Mouse (Mus musculus) liver, adult (tissue): ENCODE measurements around the gene Tnks2.

Source experiments
- GATA4 ChIP-seq: IDR thresholded peaks from 2 replicates; pipeline ENCODE4 v1.6.1; 2014; ENCODE audit warnings: mild to moderate bottlenecking, low read length; ENCODE audit not compliant: insufficient replicate concordance

Tnks2 gene

GRCm38 (mm10) chr19:36833788-36834531 is at the start of gene Tnks2:
TSS of gene Tnks2 (plus strand) at chr19:36834232.
- no peak; the same call in 1 of the 2 replicates for TF ChIP-seq GATA4

- no peak for TF ChIP-seq GATA4
Measured at GRCm38 (mm10) chr19:36789873-36790733, 43.9 kb upstream of the Tnks2 start.

DNA sequence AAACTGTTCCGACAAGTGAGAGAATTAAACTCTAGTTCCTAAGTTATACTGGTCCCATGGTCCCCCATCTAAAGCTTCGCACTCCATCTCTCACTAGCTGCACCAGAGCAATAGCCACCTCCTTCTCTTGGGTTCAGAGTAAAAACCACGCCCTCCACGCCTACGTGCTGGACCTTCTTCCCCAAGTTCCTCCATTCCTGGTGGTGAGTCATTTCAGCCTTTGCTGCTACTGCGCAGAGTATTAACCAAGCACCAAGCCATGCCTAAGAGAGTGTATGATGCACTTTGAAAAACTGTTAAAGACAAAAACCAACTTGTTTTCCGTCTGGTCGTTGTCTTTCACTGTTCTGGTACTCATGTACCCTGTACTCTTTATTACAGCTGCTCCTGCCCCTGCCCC is 41.4 kb upstream of the Tnks2 start:
- no peak for TF ChIP-seq GATA4

DNA sequence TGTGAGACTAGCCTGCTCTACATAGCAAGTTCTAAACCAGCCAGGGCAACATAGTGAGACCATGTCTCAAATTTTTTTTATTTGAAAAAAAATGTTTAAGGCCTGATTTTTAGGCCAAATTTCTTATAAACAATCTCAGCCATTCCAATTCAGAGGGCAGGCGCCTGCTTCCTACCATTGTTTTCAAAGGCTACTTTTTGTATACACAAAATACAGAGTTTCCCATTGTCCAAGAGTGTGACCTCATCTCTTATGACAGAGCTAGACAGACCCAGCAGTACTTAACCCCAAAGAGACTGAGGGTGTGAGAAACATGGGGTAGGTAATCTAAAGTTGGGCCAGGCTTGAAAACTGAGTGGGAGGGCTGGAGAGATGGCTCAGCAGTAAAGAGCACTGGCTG is 40.6 kb upstream of the Tnks2 start:
- no peak for TF ChIP-seq GATA4

DNA sequence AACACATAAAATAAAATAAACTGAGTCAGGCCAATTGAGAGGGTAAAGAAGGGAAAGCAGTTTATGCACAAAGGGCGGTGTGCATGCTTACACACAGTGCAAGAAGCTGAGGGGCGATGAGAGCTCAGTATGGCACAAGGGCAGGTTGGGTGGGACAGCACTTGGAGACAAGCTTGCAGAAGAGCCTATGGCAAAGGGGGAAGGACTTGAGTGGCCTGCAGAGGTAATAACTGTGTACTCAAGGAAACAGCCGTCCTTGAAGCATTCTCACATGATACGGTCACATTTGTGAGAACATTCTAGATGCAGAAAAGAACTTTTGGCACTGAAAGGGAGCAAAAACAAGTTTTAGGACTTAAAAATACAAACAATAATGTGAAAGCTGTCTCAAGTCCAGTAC is 40.0 kb upstream of the Tnks2 start:
- TF ChIP-seq GATA4, result no peak

GRCm38 (mm10) chr19:36795277-36795676 is 38.8 kb upstream of the Tnks2 start:
- no peak for TF ChIP-seq GATA4

DNA sequence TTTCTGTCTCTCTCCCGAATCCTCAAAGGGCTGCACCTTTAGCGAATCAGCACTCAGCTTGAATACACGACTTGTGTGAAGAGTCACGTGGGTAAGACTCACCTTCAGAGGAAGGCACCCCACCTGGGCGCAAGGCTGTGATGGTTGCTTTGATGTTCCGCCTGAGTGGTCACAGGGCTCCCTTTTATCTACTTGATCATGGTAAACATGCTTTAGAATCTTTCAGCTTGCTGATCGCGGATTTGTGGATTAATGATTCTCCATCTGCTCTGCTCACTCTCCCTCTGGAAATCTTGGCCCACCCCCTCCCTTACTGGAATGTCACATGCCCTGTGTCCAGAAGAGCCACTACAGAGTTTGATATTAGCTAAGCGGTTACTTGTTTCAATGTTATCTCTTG is 37.1 kb upstream of the Tnks2 start:
- 0 out of 2 replicates have a peak, but pooled peaks have one; percentile 23 for TF ChIP-seq GATA4

- no peak for TF ChIP-seq GATA4
Measured at GRCm38 (mm10) chr19:36800288-36800687, 33.7 kb upstream of the Tnks2 start.

- peak; percentile 52; the same call in 1 of the 2 replicates for TF ChIP-seq GATA4
Measured at GRCm38 (mm10) chr19:36801856-36802641, 32.0 kb upstream of the Tnks2 start.

- TF ChIP-seq GATA4, result no peak
Measured at GRCm38 (mm10) chr19:36803403-36803802, 30.6 kb upstream of the Tnks2 start.

- TF ChIP-seq GATA4, result no peak
Measured at GRCm38 (mm10) chr19:36806842-36807241, 27.2 kb upstream of the Tnks2 start.

DNA sequence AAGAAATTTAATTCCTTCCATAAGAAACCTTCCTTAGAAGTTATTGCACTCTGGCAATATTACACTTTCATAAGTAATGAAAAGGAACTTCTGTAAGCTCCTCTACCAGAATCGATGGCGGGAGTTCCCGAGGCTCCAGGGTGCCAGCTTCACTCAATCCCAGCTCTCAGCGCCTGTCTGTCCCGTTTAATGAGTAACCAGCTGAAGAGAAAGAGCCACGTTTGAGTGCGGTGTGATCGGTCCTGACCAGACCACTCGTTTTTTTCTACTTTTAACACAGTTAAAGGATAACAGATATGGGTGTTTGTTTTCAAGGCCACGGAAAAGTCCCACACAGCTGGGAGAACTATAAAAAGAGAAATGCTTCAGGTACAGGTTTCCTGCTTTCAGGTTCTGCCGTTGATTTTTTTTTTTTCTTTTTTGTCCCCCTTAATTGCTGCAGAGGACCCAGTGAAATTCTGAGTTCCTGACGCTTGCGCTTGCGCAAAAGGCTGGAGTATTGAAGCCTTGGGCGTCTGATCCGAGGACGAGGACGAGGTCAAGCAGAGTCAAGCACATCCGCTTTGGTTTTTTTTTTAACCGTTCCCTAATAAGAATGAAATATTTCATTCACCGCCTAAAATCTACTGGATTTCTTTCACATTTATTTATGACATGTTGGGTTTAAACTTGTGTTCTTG is 25.5 kb upstream of the Tnks2 start:
- no peak for TF ChIP-seq GATA4

- no peak for TF ChIP-seq GATA4
Measured at GRCm38 (mm10) chr19:36809476-36810168, 24.4 kb upstream of the Tnks2 start.

DNA sequence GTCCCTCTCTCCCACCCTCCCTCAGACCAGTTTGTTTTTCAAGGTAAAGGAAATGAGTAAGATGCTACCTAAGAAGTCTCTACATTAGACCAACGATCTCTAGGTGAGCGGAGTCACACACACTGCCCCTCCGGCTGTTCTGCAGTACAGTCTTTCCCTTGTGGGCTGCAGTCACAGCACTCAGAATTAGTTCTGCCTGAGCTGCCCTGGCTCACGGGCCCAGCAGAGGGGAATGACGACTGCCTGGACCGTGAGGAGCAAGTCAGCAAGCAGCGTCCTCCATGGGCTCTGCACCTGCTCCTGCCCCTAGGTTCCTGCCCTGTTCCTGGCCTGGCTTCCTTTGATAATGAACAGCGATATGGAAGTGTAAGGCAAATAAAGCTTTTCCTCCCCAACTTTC is 22.0 kb upstream of the Tnks2 start:
- no peak for TF ChIP-seq GATA4
